Mouse (Mus musculus) retina, adult 2 months (tissue): ENCODE measurements at regions not wholly inside any gene's neighbourhood (a gene's known extent, or its start where the extent isn't known, plus 50 kb on each side); places are given as distances from the start of the nearest gene placed in this dataset.
"Not testable (repeated sequence)": the region's sequence is repeated elsewhere in the genome, so short reads cannot be mapped to it uniquely, and the experiment has no call there.

ENCODE experiments used
- DNase-seq: peaks from one replicate; pipeline ENCODE4 v3.0.0-alpha.2; 2012; ENCODE audit warnings: low read depth, low spot score

DNA sequence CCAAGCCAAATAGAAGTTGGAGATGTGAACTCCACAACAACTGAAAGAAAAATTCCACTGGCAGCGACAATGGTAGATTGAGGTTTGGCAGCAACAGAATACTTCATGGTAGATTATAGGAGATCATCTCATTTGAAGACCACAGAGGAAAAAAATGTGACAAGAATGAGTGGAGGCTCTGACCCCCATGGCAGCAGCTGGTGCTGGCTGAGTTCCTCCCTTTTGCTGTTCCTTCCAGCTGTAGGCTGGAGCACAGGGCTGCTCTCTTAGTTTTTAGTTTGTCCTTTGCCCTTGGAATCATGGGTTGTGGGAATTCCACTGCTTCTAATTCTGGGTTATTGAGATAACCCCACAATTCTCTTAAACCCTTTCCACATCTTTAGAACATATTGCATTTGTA, 248.8 kb downstream of the Pros1 start:
- no peak for DNase-seq

DNA sequence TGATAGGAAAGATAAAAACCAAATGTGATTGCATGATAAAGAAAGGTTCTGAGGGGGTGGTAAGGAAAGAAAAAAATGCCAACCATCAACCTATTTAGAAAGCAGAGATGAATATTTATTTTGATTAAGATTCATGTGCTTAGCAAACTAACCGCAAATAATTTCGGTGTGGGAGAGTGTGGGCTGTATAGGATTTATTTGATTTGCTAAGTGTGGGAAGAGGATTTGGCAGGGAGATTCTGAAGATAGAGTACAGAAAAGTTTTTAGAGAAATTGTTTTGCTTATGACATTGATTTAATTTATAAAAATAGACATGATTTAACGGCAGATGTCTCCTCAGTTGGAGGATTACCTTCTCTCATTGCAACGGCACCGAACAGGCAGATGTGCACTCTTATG, 250.3 kb downstream of the Pros1 start:
- DNase-seq, result no peak

DNA sequence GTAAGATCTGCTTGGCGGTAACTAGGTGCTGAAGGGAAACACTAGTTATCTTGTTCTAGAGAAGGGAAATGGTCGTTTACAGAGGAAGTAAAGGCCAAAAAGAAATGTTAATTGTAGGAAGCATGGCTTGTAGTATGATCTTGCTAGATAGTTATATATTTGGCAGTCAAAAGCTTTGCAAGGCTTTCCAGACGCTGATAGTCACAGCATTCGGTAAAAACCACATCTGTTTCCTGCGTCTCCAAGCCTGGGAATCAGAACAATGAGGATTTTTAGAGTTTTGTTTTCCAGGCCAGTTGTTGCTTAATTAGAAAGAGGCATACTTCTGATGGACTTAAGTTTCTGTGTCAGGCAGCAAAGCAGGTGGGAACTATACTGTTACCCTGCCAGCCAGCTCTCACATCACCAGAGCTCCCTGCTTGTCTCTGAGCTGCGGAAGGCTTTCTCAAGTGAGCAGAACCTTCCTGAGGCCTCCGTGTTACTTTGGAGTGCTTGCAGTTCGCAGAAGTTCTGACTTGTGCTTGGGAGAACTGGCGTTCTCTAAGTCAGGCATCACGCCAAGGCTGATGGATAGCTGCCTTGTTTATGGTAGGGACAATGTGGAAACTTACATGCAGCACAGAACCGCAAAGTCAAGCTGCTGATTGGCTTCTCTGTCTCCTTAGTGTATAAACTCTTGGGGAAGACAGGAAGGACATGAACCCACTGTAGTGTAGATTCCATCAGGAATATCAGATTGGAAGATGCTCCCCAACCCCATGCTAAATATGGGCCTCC, 251.0 kb downstream of the Pros1 start:
- DNase-seq, result no peak

DNA sequence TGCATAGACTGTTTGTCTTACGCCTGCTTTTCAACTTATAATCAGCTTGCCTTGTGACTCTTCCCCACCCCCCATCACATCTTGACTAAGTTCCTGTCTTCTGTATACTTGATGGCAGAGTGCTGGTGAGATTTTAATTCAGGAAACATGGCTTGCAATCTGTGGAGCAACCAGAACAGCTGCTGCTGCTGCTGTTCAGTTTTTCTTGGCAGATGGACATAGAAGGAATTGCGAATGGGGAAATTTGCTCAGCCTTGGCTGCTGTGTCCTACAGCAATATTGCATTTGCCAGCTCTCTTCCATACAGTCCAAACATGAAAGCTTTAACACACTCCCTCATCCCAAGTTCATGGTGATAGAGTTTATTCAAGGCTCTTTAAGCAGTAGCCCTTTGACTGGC, 262.3 kb downstream of the Pros1 start:
- no peak for DNase-seq

DNA sequence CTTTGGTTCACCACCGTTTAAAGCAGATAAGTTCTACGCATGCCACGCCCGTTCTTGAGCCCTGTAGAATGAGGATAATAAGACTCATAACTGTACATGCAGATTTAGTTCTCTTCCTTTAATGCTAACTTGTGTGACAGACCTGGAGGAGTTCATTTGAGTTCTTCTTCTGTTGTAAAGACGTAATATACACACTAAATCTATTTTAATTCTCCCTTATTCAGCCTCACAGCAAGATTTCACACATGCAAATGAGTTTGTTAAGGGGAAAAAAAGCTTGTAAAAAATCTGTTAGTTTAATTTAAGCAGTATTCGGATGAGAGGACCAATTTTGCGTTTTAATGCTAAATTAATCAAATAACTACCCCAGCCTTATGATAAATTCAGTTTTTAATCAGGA, 264.6 kb downstream of the Pros1 start:
- no peak for DNase-seq

DNA sequence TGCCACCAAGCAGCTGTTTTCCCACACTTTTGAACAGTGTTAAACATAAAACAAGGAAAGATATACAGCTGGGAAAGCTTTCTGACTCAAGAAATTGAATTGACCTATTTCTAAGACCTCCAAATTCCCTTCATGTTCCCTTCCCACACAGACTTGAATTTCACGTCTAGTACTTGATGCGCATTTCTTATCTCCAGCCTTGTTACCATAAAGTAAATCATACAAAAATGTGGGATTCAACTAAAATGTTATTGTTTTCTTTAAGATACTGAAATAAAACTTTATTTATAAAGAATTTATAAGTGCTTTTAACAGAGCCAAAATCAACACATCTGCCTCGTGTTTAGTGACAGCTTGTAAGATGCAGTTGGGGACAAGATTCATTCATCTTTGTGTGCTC, 289.7 kb downstream of the Pros1 start:
- DNase-seq, result no peak

DNA sequence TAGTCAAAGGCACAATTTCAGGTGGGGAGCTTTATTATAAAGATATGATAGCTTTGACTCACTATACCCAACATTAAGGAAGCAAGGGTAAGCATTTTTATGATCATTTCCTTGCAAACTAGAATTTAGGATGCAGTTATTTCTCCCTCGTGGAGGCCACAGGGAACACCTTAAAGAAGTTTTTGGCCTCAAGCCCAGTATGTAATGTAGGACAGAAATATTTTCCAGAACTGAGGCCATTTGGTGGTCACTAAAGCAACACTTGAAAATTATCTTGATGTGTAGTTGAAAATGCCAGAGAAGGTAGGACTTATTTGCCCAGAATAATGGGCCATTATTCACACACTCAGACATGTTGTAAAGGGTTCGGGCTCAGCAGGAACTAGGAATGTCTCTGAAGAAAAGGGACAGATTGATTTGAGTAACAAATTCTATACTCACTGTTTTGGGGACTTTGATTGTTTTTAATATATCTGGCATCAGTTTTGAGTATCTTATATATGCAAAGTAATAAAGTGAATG, 301.3 kb downstream of the Pros1 start:
- no peak for DNase-seq

DNA sequence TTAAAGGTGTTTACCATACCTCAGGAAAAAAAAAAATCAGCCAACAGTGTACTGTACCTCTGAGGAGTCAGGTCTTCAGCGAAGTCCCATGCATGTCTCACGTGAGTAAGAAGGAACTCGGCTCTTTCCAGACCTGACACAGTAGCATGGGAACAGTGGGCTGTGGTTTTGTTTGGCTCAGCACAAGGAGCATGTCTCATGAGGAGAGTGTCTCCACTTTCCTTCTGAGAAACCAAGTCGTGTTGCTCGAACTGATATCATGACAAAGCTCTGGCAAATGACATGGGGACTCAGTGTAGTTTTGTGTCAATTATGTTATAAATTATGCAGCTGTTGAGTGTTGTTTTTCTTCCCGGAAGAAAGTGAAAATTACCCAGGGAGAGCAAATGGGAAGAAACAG, 316.0 kb downstream of the Pros1 start:
- no peak for DNase-seq

DNA sequence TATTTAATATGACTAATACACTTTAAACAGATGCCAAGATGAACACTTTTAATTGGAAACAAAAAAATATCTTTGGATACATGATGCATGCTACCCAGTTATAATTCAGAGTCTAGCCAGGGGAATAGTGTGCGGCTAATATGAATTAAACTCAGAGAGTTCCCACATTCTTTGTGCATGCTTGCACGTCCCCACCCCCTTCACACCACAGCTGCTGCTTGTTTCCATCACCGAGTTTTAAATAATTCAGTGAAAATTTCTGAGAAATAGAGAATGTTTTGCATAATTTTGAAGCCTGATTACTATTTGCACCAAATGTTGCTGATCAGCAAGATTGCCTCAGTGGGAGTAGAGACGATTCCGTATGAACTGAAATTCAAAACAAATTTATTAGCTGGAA, 325.1 kb downstream of the Pros1 start:
- no peak for DNase-seq

DNA sequence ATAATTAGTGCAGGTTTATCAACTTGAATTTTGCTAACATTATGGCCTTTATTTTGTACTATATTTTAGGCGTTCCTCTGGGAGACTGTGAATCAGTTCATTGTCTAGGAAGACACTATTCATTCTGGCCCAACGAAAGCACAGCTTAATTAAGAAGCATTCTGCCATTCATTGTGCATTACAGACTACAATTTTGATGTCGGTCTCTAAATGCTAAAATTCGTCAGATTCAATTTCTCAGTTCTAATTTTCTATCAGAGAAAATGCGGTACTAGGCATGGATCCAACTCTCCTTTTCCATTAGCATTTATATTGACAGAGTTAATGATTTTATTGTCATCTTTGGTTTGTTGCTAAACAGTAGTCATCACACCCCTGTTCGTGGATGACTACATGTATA, 337.1 kb downstream of the Pros1 start:
- DNase-seq, result no peak

DNA sequence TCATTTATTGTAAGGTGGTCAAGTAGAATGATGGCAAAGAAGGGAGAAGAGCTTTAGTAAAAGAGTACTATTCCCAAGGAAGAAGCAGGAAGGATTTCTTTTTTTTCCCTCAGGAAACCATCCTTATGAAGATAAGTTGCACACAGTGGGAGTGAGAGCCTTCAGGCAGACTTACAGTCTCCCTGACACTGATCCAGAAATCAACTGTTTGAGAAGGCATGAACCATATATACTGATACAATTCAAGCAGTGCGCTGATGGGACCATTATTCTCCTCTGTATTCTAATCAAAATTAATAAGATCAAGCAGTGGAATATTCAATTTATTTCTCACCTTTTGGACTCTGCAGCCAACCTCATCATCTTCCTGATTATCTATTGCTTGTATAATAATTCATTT, 337.5 kb downstream of the Pros1 start:
- DNase-seq, result no peak

DNA sequence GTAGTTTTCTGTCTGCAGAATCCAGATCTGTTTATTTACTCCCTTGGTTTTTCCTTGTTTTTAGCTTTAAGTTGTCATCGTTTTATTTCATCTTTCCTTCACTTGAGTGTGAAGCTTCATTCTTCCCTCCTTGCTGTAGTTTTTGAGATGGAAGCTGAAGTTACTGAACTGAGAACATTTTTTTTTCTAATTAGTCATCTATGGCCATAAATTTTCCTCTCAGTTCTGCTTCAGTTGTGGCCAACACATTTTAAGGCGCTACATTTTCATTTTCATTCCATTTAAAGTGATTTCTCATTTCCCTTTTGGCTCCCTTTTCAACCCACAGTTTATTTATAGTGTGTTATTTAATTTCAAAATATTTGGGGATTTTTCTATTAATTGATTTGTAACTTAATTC, 340.5 kb downstream of the Pros1 start:
- DNase-seq, result no peak

DNA sequence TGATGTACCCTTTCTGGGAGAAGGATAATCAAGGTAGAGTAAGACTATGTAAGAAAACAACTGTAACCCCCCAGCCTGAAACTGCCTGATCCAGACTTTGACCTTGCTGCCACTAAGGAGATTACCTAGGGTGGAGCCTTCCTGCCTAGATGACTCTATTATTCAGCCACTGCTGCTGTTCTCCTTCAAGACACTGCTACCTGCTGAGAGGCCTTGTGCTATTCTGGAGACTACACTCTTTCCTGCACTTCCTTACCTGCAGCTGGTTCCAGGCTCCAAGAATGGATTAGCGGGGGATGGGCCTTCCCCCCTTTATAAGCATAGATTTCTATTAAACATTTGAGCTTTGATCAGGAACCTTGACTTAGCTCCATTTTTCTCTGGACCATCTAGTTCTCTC, 359.4 kb downstream of the Pros1 start:
- not testable (repeated sequence) for DNase-seq

DNA sequence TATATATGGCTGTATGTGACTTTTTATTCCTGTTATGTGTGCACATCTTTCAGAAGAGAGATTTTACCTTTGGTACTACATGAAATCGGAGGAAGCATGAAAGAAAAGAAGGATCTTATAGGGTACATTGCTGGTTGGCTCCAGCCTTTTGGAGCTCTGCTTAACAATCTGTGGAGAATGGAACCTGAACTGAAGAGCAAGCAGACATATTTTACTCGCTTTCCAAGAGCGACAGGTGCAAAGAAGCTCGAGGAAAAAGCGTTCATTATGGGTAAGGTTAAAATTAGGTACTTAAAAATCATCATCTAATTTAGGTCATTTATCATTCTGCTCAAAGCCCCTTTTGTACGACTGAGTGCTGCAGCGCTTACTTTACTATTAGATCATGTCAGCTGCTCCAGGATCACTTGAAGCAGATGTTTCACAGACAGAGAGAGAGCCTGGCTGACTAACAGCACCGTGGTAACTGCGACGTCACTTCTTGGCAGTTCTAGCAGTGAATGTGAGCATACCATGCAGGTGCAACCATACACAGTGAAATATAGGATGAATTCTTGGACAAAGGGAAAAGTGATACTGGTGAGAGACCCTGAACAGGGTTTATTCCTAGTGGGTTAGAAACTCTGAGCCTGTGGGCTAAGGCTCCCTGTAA, 366.2 kb downstream of the Pros1 start:
- DNase-seq, result no peak

DNA sequence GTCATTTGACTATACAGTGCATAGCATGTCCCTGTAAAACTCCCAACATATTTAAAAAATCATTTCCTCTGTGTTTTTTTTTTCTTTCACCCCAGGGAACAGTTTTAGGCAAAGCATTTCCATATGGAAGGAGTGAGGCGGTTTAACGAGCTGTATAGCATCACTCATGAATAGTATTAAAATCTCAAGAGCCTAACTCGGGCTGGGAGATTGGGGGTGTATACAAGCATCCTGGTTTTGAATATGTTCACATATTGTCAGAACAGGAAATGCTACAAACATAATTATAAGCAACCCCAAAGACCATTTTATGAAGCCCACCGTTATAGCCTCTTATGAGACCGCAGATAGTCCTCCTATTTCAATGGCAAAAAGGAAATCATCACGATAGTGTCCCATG, 370.5 kb downstream of the Pros1 start:
- DNase-seq, result no peak

DNA sequence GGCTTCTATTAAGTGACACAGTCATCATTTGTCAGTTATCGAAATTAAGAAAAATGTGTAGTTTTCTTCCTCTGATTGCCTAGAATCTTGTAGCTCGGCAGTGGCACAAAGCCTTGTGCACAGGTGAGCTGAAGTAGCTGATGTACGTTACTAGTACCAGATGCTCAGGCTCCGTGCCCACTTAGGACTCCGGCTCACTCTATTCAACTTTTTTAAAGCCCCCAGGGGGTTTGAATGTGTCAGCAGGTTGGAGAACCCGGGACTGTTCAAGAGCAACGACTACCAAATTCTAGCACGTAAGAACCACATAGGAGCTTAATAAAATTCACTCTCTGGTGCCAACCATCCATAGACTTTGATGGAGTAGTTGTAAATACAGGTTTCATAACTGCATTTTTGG, 371.0 kb downstream of the Pros1 start:
- DNase-seq, result no peak

DNA sequence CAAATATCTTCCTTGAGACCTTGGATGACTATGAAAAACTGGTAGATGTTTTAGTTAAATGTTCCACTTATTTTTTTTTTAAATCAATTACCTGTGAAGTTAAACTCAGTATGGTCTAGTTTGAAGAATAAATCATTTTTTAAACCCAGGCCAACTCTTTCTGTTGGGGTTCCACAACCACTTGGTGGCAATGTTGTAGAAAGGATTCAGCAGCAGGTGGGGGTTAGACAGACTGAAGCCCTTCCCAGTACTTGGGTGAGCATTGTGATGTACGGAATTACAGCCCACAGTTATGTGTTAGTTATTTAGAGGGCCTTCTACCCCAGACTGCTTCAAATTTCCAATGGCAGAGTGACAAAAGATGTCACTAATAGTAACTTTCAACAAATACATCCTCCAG, 375.0 kb downstream of the Pros1 start:
- DNase-seq, result no peak

DNA sequence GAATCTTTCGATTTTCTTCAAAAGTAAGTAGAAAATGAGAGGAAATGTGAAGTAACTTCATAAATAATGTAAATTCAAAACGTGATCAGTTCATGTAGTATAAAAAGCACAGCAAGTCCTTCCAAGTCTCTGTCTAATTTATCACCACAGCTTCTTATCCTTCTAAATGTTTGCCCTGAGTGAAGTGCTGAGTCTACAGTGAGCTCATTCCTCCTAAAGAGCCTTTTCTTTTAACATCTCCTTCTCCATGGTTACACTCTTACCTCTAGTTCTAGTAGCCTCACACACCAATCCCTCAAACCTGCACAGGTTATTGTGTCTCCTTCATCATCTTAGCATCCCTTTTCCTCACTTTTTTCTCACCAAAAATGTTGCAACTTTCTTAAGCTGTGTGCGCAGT, 375.5 kb downstream of the Pros1 start:
- DNase-seq, result no peak

DNA sequence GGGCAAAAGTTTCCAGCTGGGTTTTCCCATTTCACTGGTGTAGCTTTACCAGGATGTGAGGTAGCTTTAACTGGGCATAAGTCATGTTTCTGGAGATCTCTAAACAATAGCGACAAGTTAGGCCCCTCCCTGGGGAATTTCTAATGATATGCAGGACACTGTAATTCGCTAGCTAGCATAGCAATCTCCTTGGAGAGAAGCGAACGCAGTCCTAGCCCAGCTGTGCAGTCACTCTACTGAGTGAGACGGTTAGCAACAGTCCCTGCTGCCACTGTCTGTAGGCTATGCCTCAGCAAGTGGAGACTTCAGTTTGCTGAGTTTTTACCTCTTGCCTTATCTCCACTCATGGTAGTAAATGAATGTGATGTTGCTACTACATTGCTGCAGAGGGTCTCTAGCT, 416.1 kb downstream of the Pros1 start:
- DNase-seq, result no peak

DNA sequence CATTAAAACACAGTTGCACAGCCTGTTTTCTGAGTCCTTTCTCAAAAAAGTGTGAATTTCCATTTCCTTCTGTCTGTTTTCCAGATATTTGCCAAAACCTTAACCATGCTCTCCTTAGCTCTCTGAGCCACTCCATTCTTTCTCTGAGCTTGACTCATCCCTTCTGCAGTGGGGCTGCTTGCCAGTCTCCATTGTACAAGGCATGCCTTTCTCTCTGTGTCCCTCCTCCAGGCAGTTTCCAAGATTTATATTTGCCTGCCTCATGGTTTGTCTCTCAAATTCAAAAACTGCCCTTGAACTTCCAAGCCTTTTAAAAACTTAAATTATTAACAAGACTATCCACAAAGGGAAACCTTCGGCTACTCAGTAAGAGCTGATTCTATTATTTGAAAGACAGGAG, 423.4 kb downstream of the Pros1 start:
- DNase-seq, result no peak

DNA sequence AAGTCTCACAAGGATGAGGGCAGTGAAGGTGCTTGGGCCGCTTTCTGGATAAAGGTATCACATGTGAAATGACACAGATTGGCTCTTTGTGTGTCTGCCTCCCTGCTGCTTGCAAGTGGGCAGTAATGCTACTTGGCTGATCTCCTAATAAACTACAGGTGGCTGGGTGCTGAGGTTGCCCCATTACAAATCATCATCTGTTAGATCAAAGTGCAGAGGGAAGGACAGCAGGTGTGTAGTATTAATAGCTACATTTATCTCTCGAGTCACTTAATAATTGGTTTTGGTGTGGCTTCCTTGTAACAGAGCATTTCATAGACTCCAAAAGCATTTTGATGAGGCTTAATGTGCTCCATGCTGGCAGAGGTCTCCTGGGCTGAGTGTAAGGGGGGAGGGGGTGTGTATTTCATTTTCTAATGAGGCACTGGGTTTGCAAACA, 424.2 kb downstream of the Pros1 start:
- no peak for DNase-seq

DNA sequence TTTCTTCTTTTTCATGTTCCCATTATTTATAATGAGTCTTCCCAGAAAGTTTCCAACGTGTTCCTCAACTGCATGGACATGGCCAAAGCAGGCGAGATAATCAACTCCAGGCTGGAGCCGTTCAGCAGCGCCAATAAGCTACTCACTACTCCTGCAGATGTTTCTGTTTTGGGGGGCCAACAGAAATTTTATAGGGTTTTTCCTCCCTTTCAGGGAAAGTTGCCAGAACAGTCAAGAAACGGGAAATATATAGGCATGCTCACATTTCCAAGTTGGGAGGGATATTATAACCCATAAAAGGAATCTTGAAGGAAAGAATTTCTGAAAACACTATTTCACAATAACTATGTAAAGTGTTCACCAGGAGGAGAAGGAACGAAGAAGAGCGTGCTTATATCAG, 433.5 kb downstream of the Pros1 start:
- DNase-seq, result no peak

DNA sequence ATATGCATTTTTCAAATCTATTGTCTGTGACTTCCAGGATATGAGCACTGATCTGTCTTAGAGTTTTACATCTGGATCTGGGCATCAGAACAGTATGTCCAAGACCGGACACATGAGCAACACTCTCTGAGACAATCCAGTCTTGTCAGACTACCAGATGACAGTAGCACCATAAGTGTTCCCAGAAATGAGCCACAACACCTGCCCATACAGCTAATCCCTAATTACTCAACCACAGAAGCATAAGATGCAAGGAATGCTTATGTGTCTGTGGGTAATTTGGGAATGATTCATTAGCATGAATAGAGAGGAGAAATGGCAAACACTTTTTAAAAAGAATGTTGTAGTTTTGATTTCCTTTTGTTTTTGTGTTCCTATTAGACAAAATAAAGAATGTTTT, 457.6 kb downstream of the Pros1 start:
- no peak for DNase-seq
